Mouse (Mus musculus) B cell, adult 2 months (primary cell): ENCODE results near the gene Nit2.

Source experiments
- DNase-seq, 2 experiments: peaks; one replicate each; pipeline ENCODE4 v3.0.0; 2022

Gene Nit2

GRCm38 (mm10) chr16:57159835-57160234, 7.3 kb downstream of the Nit2 start:
- no peak for DNase-seq

GRCm38 (mm10) chr16:57157728-57158127, 9.4 kb downstream of the Nit2 start:
- no peak for DNase-seq

GRCm38 (mm10) chr16:57157076-57157475, 10.1 kb downstream of the Nit2 start:
- no peak for DNase-seq

- no peak for DNase-seq
Observed at GRCm38 (mm10) chr16:57155899-57156298, 11.2 kb downstream of the Nit2 start.

GRCm38 (mm10) chr16:57151437-57151836, 15.7 kb downstream of the Nit2 start:
- no peak for DNase-seq

- no peak for DNase-seq
Observed at GRCm38 (mm10) chr16:57144741-57145140, 22.4 kb downstream of the Nit2 start.

- DNase-seq = no peak
Observed at GRCm38 (mm10) chr16:57133611-57134010, 33.5 kb downstream of the Nit2 start.

GRCm38 (mm10) chr16:57132326-57132725, 34.8 kb downstream of the Nit2 start:
- DNase-seq = no peak

GRCm38 (mm10) chr16:57131544-57131943, 35.6 kb downstream of the Nit2 start:
- DNase-seq = no peak

GRCm38 (mm10) chr16:57130752-57131400, 36.3 kb downstream of the Nit2 start:
- peak; percentile 16 to 19 for DNase-seq

GRCm38 (mm10) chr16:57127825-57128224, 39.3 kb downstream of the Nit2 start:
- no peak for DNase-seq

- no peak for DNase-seq
Observed at GRCm38 (mm10) chr16:57126268-57126667, 40.9 kb downstream of the Nit2 start.

GRCm38 (mm10) chr16:57122682-57123445, 44.3 kb downstream of the Nit2 start:
- DNase-seq = no peak

- no peak for DNase-seq
Observed at GRCm38 (mm10) chr16:57121816-57122415, 45.2 kb downstream of the Nit2 start.

- peak; percentile 90 to 93 for DNase-seq
Observed at GRCm38 (mm10) chr16:57120913-57121815, 46.0 kb downstream of the Nit2 start, which contains the start of gene Tomm70a. TSS of gene Tomm70a (plus strand) at chr16:57121703.

GRCm38 (mm10) chr16:57117562-57117961, 49.6 kb downstream of the Nit2 start:
- no peak for DNase-seq

GRCm38 (mm10) chr16:57116066-57116465, 51.1 kb downstream of the Nit2 start:
- DNase-seq = no peak
